Mouse (Mus musculus) erythroblast, embryonic 14.5 days (primary cell): ENCODE measurements around the gene Itgb8. TPM values are rescaled to one million over a fixed set of nuclear protein-coding genes. Genes with fewer than 3 reads are reported as not detected.

ENCODE experiments used
- H3K27me3 ChIP-seq: 2 replicates; pipeline ENCODE4 v1.6.1; 2012; ENCODE audit warnings: inconsistent platforms; ENCODE audit not compliant: control insufficient read depth
- H3K36me3 ChIP-seq: 2 replicates; pipeline ENCODE4 v1.6.1; 2012; ENCODE audit warnings: mild to moderate bottlenecking, inconsistent platforms; ENCODE audit not compliant: control insufficient read depth
- H3K4me1 ChIP-seq: 2 replicates; pipeline ENCODE4 v1.6.1; 2012; ENCODE audit warnings: inconsistent platforms; ENCODE audit not compliant: control insufficient read depth
- H3K4me3 ChIP-seq: replicated peaks from 2 replicates; pipeline ENCODE3; 2012; ENCODE audit warnings: moderate library complexity, mild to moderate bottlenecking, inconsistent platforms
- H3K9me3 ChIP-seq: 2 replicates; pipeline ENCODE4 v1.6.1; 2012; ENCODE audit warnings: low read length, inconsistent platforms, mixed read lengths; ENCODE audit not compliant: control insufficient read depth
- GATA1 ChIP-seq: IDR thresholded peaks from 2 replicates; pipeline ENCODE4 v1.6.1; 2012; ENCODE audit warnings: low read length, inconsistent platforms, mixed read lengths
- TAL1 ChIP-seq: IDR thresholded peaks from 3 replicates; pipeline ENCODE4 v1.6.1; 2012; ENCODE audit warnings: low read length, inconsistent platforms, mixed read lengths
- polyA plus RNA-seq: library from polyadenylated mRNA; stranded (reverse); fragments of >175 nt; gene quantifications from 2 replicates; pipeline ENCODE4 v1.2.3, GENCODE M21; 2012

Gene Itgb8
- polyA plus RNA-seq, 1 experiment, result not detected

- TF ChIP-seq TAL1 (no peak), GATA1 (no peak)
- H3K9me3 ChIP-seq, result no peaks in the 10 kb centered on the region
- no peaks in the 10 kb centered on the region for H3K36me3 ChIP-seq
- no peaks in the 10 kb centered on the region for H3K4me1 ChIP-seq
- H3K4me3 ChIP-seq, result no peak overlapping the region
- H3K27me3 ChIP-seq, result no peaks in the 10 kb centered on the region
Measured at GRCm38 (mm10) chr12:119164176-119164575, 74.4 kb downstream of the Itgb8 start.

GRCm38 (mm10) chr12:119160786-119161185, 77.8 kb downstream of the Itgb8 start:
- Histone ChIP-seq H3K4me3 (no peak overlapping the region), H3K27me3 (no peaks in the 10 kb centered on the region), H3K9me3 (no peaks in the 10 kb centered on the region), H3K4me1 (no peaks in the 10 kb centered on the region), H3K36me3 (no peaks in the 10 kb centered on the region)
- no peak for TF ChIP-seq GATA1
- no peak for TF ChIP-seq TAL1

- no peak overlapping the region for H3K4me3 ChIP-seq
- no peaks in the 10 kb centered on the region for H3K9me3 ChIP-seq
- no peak for TF ChIP-seq GATA1
- no peak for TF ChIP-seq TAL1
- no peaks in the 10 kb centered on the region for H3K36me3 ChIP-seq
- no peaks in the 10 kb centered on the region for H3K4me1 ChIP-seq
- H3K27me3 ChIP-seq, result no peaks in the 10 kb centered on the region
Measured at GRCm38 (mm10) chr12:119159254-119159933, 79.2 kb downstream of the Itgb8 start.

GRCm38 (mm10) chr12:119157686-119158085, 80.9 kb downstream of the Itgb8 start:
- TF ChIP-seq TAL1 (no peak), GATA1 (no peak)
- no peak overlapping the region for H3K4me3 ChIP-seq

GRCm38 (mm10) chr12:119157068-119157467, 81.5 kb downstream of the Itgb8 start:
- H3K36me3 ChIP-seq, result no peaks in the 10 kb centered on the region
- H3K4me1 ChIP-seq, result no peaks in the 10 kb centered on the region
- no peaks in the 10 kb centered on the region for H3K27me3 ChIP-seq
- TF ChIP-seq GATA1 (no peak), TAL1 (no peak)
- no peaks in the 10 kb centered on the region for H3K9me3 ChIP-seq
- no peak overlapping the region for H3K4me3 ChIP-seq

More at GRCm38 (mm10) chr12:119157686-119158085, 80.9 kb downstream of the Itgb8 start:
- Histone ChIP-seq H3K4me1 (no peaks in the 10 kb centered on the region), H3K36me3 (no peaks in the 10 kb centered on the region), H3K9me3 (no peaks in the 10 kb centered on the region), H3K27me3 (no peaks in the 10 kb centered on the region)

GRCm38 (mm10) chr12:119155566-119155965, 83.0 kb downstream of the Itgb8 start:
- Histone ChIP-seq H3K4me1 (no peaks in the 10 kb centered on the region), H3K9me3 (no peaks in the 10 kb centered on the region), H3K4me3 (no peak overlapping the region), H3K27me3 (no peaks in the 10 kb centered on the region), H3K36me3 (no peaks in the 10 kb centered on the region)
- TF ChIP-seq GATA1 (no peak), TAL1 (no peak)

GRCm38 (mm10) chr12:119150956-119151355, 87.6 kb downstream of the Itgb8 start:
- no peak for TF ChIP-seq TAL1
- no peak for TF ChIP-seq GATA1
- Histone ChIP-seq H3K9me3 (no peaks in the 10 kb centered on the region), H3K36me3 (no peaks in the 10 kb centered on the region), H3K4me1 (no peaks in the 10 kb centered on the region), H3K4me3 (no peak overlapping the region), H3K27me3 (no peaks in the 10 kb centered on the region)

- no peak overlapping the region for H3K4me3 ChIP-seq
- TF ChIP-seq GATA1, result no peak
- no peak for TF ChIP-seq TAL1
- H3K4me1 ChIP-seq, result no peaks in the 10 kb centered on the region
- H3K9me3 ChIP-seq, result no peaks in the 10 kb centered on the region
- H3K36me3 ChIP-seq, result no peaks in the 10 kb centered on the region
- no peaks in the 10 kb centered on the region for H3K27me3 ChIP-seq
Measured at GRCm38 (mm10) chr12:119147753-119148152, 90.8 kb downstream of the Itgb8 start.

GRCm38 (mm10) chr12:119146031-119146430, 92.6 kb downstream of the Itgb8 start:
- TF ChIP-seq GATA1, result no peak
- no peak for TF ChIP-seq TAL1
- no peak overlapping the region for H3K4me3 ChIP-seq
- no peaks in the 10 kb centered on the region for H3K27me3 ChIP-seq
- no peaks in the 10 kb centered on the region for H3K4me1 ChIP-seq
- no peaks in the 10 kb centered on the region for H3K9me3 ChIP-seq
- H3K36me3 ChIP-seq, result no peaks in the 10 kb centered on the region

GRCm38 (mm10) chr12:119137946-119138345, 100.7 kb downstream of the Itgb8 start:
- H3K4me3 ChIP-seq, result no peak overlapping the region
- no peak for TF ChIP-seq GATA1
- no peak for TF ChIP-seq TAL1

More at GRCm38 (mm10) chr12:119137946-119138345, 100.7 kb downstream of the Itgb8 start:
- Histone ChIP-seq H3K36me3 (no peaks in the 10 kb centered on the region), H3K9me3 (no peaks in the 10 kb centered on the region; the same call in 1 of the 2 replicates), H3K27me3 (no peaks in the 10 kb centered on the region), H3K4me1 (no peaks in the 10 kb centered on the region)
